Mouse (Mus musculus) monocyte, adult 5-6 weeks (primary cell): Measurements from ENCODE around the gene Zscan4f. TPM values are rescaled to one million over a fixed set of nuclear protein-coding genes. Genes with fewer than 3 reads are reported as not detected.
"Not testable (repeated sequence)": the region's sequence is repeated elsewhere in the genome, so short reads cannot be mapped to it uniquely, and the experiment has no call there.

ENCODE experiments used
- ATAC-seq: fragments of 153-309, 156-312 bp; replicated peaks from 2 replicates; pipeline ENCODE4 v1.8.0; 2017; ENCODE audit warnings: mild to moderate bottlenecking; ENCODE audit not compliant: low TSS enrichment, insufficient number of reproducible peaks, severe bottlenecking, poor library complexity, low FRiP score
- total RNA-seq: library from RNA; stranded (forward); fragments of 200-1000, 200-491, 200-594 nt; gene quantifications from 3 replicates; pipeline ENCODE4 v1.2.3, GENCODE M21; 2017

Gene Zscan4f
- total RNA-seq, result not detected in 3 replicates

DNA sequence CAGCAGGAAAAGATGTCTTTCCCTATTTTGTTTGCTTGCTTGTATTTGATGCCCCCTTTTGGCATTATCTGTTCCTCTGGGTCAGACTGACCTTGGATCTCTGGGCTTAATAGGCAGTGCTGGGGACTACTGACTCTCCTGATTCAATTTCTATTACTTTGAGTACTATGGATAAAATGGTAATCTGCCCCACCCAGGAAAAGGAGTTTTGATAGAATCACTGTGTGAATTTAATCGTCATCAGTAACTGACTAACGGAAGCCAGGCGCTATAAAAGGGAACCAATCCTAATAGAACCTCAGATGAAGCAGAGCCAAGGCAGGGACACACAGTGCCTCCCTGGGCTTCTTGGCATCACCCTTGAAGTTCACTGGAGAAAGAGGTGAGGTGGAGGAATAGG, at the start of gene Zscan4f:
Gene Zscan4f, plus strand, starts transcription at position 301 of the 400 bp plus-strand sequence.
- not testable (repeated sequence) for ATAC-seq

DNA sequence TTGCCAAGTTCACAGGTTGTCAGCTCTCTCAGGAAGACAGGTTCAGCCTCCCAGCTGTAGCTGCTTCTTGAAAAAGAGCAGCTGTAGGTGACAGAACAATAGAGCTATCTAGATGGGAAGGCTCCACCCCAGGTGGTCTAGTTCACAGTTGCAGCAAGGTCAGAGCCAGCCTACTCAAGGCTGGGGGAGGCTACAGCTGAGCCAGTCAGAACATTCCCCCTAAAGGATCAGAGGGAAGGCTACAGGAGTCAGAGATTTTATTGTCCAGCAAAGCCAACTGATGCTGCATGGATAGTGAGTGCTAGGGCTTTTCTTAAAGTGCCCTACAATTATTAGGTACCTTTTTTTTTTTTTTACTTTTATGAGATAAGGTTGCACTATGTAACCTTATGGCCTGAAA, 13.1 kb upstream of the Zscan4f start:
- ATAC-seq, result not testable (repeated sequence)

Other genes with a start within 250 kb of the Zscan4f start
- not detected in 3 replicates for gene Zscan4d, start 231.8 kb upstream of the Zscan4f start, total RNA-seq
- gene Zscan4e, start 87.2 kb upstream of the Zscan4f start, total RNA-seq, result not detected in 3 replicates
- not detected in 3 replicates for gene Zscan4-ps2, start 116.4 kb downstream of the Zscan4f start, total RNA-seq
- not detected in 3 replicates for gene Zscan4-ps3, start 211.4 kb downstream of the Zscan4f start, total RNA-seq